Mouse (Mus musculus) adrenal gland, adult 10 weeks (tissue): Measurements from ENCODE around the gene Cyp2f2. TPM values are rescaled to one million over a fixed set of nuclear protein-coding genes. Genes with fewer than 3 reads are reported as not detected.

Source experiments
- polyA plus RNA-seq: library from polyadenylated mRNA; stranded (reverse); fragments of 350-450 nt; fragmentation: Illumina TruSeq; extraction: RNeasy Lipid Tissue Mini Kit (QIAGEN cat#74804); gene quantifications from one replicate; pipeline ENCODE4 v1.2.3, GENCODE M21; 2014; ENCODE audit warnings: low read depth, low replicate concordance

The Cyp2f2 gene
- 70.2 TPM for polyA plus RNA-seq

DNA sequence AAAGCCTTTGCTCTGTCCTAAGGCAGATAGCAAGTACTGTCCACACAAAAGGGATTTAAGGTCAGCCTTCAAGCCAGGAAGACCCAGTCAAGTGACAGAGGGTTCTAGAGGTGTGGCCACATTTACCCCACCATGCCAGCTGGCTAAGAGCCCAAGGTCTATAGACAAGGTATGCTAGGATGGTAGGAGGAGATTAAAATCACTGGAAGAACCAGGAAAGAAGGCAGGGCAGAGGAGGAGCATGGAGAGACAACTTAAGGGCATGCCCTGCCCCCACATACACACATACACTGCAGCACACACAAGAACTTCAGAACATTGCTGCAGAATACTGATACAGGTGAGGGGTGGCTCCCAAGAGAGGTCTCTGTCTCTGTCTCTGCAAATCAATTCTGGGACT, at the start of gene Cyp2f2:
TSS of gene Cyp2f2 (plus strand) at position 234 of the 400 bp plus-strand sequence.

DNA sequence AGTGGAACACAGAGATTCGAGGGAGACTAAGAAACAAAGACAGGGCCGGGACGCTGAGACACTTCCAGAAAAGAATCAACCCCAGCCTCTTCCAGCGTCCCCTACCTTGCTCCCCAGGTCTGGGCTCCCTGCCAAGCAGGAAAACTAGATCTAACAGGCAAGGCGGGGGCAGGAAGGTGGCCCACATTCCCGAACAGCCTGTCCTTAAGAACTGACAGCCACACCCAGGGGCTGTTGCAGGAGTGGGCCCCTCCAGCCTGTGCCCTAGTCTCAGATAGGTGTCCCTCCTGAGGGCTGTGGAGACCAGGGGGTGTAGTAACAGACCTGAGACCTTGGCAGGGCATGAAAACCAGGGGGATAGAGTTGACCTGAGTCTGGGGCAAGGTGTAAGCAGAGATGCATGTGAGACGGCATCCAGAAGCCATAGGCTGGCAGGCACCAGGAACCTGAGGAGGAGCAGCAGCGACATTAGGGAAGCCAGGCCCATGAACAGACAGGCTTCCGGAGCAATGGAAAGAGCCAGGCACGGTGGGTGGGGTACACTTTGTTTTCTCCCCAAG, 33.6 kb downstream of the Cyp2f2 start, which contains the start of gene Cyp2t4:
TSS of gene Cyp2t4 (plus strand) at position 510 of the 560 bp plus-strand sequence.

DNA sequence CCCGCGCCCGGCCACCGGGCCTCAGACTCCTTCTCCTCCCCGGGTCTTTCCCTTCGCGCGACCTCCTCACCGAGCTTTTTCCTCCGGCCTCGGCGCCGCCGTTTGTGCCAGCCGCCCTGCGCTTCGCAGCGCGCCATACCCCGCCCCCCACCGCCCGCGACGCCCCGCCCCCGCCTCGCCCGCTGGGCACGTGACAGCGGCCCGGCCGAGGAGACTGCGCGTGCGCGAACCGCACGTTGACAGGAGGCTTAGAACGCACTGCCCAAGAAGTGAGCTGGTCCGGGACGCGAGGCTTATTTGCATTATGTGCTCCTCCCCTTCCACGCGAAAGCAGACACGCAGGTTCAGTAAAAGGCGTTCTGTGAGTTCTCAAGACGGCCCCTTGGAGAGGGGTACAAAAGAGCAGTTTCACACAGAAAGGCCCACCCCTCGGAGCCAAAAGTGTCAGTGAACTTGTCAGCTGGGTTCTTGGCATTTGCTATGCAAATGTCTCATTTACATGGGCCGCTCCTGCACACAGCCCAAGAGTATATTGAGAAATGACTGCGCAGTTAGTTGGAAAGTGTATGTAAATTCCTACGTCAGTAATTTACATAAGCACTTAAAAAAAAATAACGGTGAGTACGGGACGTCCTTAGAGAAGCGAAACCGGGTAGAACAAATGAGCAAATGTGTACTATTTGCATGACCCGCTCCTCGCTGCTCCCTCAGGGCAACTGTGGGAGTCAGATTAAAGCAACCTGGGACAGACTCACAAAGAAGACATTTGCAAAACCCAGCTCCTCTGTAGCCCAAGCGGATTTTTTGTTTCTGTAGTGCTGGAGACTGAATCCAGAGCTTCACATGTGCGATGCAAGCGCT, 47.1 kb downstream of the Cyp2f2 start, which contains the start of gene Egln2:
TSS of gene Egln2 (minus strand) at position 189 of the 861 bp plus-strand sequence.

DNA sequence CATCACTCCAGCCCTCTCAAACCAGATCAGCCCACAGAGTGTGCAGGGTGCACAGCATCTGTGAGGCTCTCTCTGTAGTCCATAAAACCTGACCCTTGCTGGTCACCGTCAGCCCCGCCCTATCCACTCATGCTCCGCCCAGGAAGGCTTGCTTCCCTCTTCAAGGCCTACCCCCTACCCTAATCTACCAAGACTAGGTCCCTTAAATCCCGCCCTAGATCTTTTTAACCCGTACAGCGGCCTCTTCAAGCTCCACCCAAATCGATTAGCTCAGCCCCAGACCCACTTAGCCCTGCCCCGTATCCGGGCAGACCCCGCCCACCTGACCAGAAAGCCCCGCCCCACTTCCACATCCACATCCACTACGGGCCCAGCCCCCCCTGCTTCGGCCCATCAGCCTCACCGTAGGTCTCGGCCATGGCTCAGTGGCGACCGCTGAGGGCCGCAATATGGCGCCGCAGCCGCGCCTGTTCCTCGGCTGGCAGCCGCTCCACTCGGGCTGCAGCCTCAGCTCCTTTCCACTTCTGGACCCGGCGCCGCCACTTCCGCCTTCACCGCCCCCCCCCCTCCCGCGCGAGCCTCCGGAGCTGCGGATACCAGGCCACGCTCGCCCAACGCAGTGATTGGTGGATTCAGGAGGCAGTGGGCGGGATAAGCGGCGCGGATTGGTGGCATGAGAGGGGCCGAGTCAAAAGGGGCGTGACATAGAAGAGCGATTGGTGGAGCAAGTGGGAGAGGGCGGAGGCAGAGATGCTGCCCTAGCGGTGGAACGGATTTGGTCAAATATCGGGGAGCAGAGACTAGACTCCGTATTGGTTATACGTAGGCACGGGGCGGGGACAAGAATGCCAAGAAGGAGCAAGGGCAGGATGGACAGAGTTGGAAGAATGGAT, 58.9 kb downstream of the Cyp2f2 start, which contains the start of gene Rab4b:
TSS of gene Rab4b (minus strand) at position 573 of the 893 bp plus-strand sequence.

DNA sequence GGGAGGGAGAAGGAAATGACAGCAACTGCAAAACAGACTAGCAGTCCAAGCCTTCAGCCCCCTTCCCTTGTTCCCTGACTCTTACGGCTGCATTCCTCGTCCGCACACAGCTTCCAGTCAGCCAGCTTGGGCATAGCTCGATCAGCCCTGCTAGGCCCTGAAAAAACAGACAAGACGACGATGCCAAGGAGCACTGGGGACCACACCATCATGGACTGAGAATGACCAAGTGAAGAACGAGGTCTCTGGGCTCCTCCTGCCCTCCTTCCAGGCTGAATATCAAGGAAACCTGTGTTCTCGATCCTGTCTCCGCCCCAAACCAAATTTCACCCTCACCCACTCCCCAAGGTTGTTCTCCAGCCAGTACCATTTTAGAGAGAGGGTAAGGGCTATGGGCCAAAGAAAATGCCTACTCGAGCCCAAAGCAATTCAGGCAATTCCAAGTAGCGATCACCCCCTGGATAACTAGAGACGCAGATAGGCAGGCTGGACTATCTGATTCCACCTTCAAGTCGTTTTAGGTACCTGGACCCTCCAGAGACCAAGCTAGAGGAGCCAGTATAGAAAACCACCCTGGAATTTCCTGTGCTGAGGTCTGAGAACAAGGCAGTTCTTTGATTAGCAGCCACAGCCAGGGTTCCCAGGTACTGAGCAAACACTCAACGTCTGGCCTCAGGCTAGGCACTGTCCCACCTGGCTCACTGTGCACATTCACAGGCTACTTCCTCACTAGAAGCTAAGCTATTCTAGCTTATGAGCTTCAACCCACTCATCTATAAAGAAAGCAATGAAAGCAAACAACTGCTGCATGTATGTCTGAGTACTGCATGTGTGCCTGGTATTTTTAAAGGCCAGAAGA, 61.4 kb downstream of the Cyp2f2 start, which contains the start of the genes Gm21983 and Mia:
TSS of gene Gm21983 (minus strand) at position 250 of the 859 bp plus-strand sequence.
TSS of gene Mia (minus strand) at position 321 of the 859 bp plus-strand sequence.

Other genes with a start within 250 kb of the Cyp2f2 start
- gene Cyp2a22, start 180.5 kb upstream of the Cyp2f2 start, polyA plus RNA-seq, result not detected
- gene Cyp2a12, start 90.8 kb upstream of the Cyp2f2 start, polyA plus RNA-seq, result not detected
- gene Cyp2t4, start 33.8 kb downstream of the Cyp2f2 start, polyA plus RNA-seq, result not detected
- 6.1 TPM for gene Egln2, start 46.9 kb downstream of the Cyp2f2 start, polyA plus RNA-seq
- 2.9 TPM for gene Rab4b, start 59.0 kb downstream of the Cyp2f2 start, polyA plus RNA-seq
- not detected for gene Gm21983, start 61.2 kb downstream of the Cyp2f2 start, polyA plus RNA-seq
- not detected for gene Mia, start 61.2 kb downstream of the Cyp2f2 start, polyA plus RNA-seq
- 15.8 TPM for gene BC024978, start 75.9 kb downstream of the Cyp2f2 start, polyA plus RNA-seq
- 7.7 TPM for gene Snrpa, start 76.4 kb downstream of the Cyp2f2 start, polyA plus RNA-seq
- gene Itpkc, start 108.8 kb downstream of the Cyp2f2 start, polyA plus RNA-seq, result 0.58 TPM
- gene Coq8b, start 113.1 kb downstream of the Cyp2f2 start, polyA plus RNA-seq, result 1.8 TPM
- 0.35 TPM for gene Numbl, start 138.5 kb downstream of the Cyp2f2 start, polyA plus RNA-seq
- gene Ltbp4, start 217.8 kb downstream of the Cyp2f2 start, polyA plus RNA-seq, result 1.6 TPM
- 0.99 TPM for gene Shkbp1, start 236.1 kb downstream of the Cyp2f2 start, polyA plus RNA-seq
- gene Gm20479, start 237.5 kb downstream of the Cyp2f2 start, polyA plus RNA-seq, result not detected